Mouse (Mus musculus) testis, adult 2 months (tissue): ENCODE results near the gene Ccdc47. TPM values are rescaled to one million over a fixed set of nuclear protein-coding genes. Genes with fewer than 3 reads are reported as not detected.
A peak's percentile ranks its signal among the peaks of the same experiment; 100 is the strongest.

Source experiments
- H3K27ac ChIP-seq: fragments of 200-500 bp; 2 replicates; pipeline ENCODE4 v1.5.1; 2012; ENCODE audit warnings: low read depth, low read length; ENCODE audit not compliant: control insufficient read depth, insufficient read depth
- H3K27me3 ChIP-seq: fragments of 200-500 bp; 2 replicates; pipeline ENCODE4 v1.6.1; 2012; ENCODE audit warnings: mild to moderate bottlenecking, low read length, moderate library complexity; ENCODE audit not compliant: control insufficient read depth, insufficient read depth
- H3K36me3 ChIP-seq: fragments of 200-500 bp; 2 replicates; pipeline ENCODE4 v1.6.1; 2012; ENCODE audit warnings: mild to moderate bottlenecking, low read length; ENCODE audit not compliant: control insufficient read depth, insufficient read depth
- H3K4me1 ChIP-seq: fragments of 200-500 bp; 2 replicates; pipeline ENCODE4 v1.6.1; 2012; ENCODE audit warnings: low read length; ENCODE audit not compliant: control insufficient read depth, insufficient read depth
- H3K4me3 ChIP-seq: fragments of 200-500 bp; 2 replicates; pipeline ENCODE4 v1.5.1; 2012; ENCODE audit warnings: low read depth, mild to moderate bottlenecking, low read length, moderate library complexity, mixed read lengths; ENCODE audit not compliant: control insufficient read depth
- CTCF ChIP-seq: fragments of 200-500 bp; IDR thresholded peaks from 2 replicates; pipeline ENCODE4 v1.5.1; 2012; ENCODE audit warnings: low read depth, mild to moderate bottlenecking, inconsistent platforms, low read length, moderate library complexity; ENCODE audit not compliant: control insufficient read depth, insufficient read depth, insufficient replicate concordance
- POLR2A ChIP-seq: fragments of 200-500 bp; IDR thresholded peaks from 2 replicates; pipeline ENCODE4 v1.6.1; 2012; ENCODE audit warnings: low read depth, mild to moderate bottlenecking, inconsistent platforms, low read length, moderate library complexity; ENCODE audit not compliant: control insufficient read depth
- polyA plus RNA-seq: library from polyadenylated mRNA; depleted of rRNA; stranded (reverse); fragments of >200 nt; gene quantifications from 2 replicates; pipeline ENCODE4 v1.2.3, GENCODE M21; 2012; rRNA removed

Ccdc47 gene
- polyA plus RNA-seq: 8.2 and 11.0 TPM in 2 replicates

GRCm38 (mm10) chr11:106215927-106216729, at the start of gene Ccdc47:
Gene Ccdc47, minus strand, starts transcription at chr11:106216344.
- H3K4me3 ChIP-seq: peak within 1 kb of the TSS; percentile 83
- H3K4me1 ChIP-seq: peaks cover 7% of the 10 kb centered on the region
- H3K27me3 ChIP-seq: no peaks in the 10 kb centered on the region
- no peaks in the 10 kb centered on the region for H3K36me3 ChIP-seq
- H3K27ac ChIP-seq: peak within 1 kb of the TSS; percentile 86
- no peak for TF ChIP-seq CTCF
- TF ChIP-seq POLR2A: peak; percentile 84

- no peak for TF ChIP-seq CTCF
- TF ChIP-seq POLR2A: no peak
These were observed 49.4 kb upstream of the Ccdc47 start for GRCm38 (mm10) chr11:106265570-106265969.

DNA sequence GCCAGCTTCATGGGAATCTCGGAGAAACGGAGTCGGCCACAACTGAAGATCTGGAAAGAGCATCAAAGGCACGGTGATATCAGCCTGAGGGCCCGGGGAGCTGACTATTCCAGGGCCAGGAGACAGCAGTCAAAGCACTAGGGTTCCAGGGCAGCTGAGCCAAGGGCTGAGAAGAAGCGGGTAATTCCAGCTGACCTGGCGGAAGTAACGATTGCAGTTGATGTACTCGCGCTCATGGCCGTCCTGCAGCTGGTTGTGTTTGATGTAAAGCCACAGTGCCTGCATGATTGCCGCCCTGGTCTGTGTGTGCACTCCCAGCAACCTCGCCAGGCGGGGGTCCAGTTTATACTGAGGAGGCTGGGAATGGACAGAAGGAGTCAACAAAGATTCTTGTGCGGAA, 48.8 kb upstream of the Ccdc47 start:
- H3K4me1 ChIP-seq: peaks cover 4% of the 10 kb centered on the region
- no peak overlapping the region for H3K4me3 ChIP-seq
- H3K36me3 ChIP-seq: peaks cover 3% of the 10 kb centered on the region
- H3K27me3 ChIP-seq: no peaks in the 10 kb centered on the region
- H3K27ac ChIP-seq: no peak overlapping the region
- no peak for TF ChIP-seq CTCF
- TF ChIP-seq POLR2A: no peak

More at GRCm38 (mm10) chr11:106265570-106265969, 49.4 kb upstream of the Ccdc47 start:
- no peaks in the 10 kb centered on the region for H3K27me3 ChIP-seq
- H3K27ac ChIP-seq: no peak overlapping the region
- H3K4me1 ChIP-seq: peaks cover 7% of the 10 kb centered on the region
- peaks cover 3% of the 10 kb centered on the region for H3K36me3 ChIP-seq
- no peak overlapping the region for H3K4me3 ChIP-seq

GRCm38 (mm10) chr11:106263963-106264362, 47.8 kb upstream of the Ccdc47 start:
- H3K4me3 ChIP-seq: no peak overlapping the region
- peaks cover under 1% of the 10 kb centered on the region; the same call in 1 of the 2 replicates for H3K4me1 ChIP-seq
- no peak overlapping the region for H3K27ac ChIP-seq
- TF ChIP-seq POLR2A (no peak), CTCF (no peak)
- H3K36me3 ChIP-seq: peaks cover 3% of the 10 kb centered on the region
- H3K27me3 ChIP-seq: no peaks in the 10 kb centered on the region

GRCm38 (mm10) chr11:106260826-106261450, 44.8 kb upstream of the Ccdc47 start:
- Histone ChIP-seq H3K27me3 (no peaks in the 10 kb centered on the region), H3K4me1 (peaks cover 3% of the 10 kb centered on the region; the same call in 1 of the 2 replicates), H3K36me3 (peaks cover 3% of the 10 kb centered on the region), H3K27ac (no peak overlapping the region), H3K4me3 (no peak overlapping the region)
- TF ChIP-seq CTCF (no peak), POLR2A (no peak)

DNA sequence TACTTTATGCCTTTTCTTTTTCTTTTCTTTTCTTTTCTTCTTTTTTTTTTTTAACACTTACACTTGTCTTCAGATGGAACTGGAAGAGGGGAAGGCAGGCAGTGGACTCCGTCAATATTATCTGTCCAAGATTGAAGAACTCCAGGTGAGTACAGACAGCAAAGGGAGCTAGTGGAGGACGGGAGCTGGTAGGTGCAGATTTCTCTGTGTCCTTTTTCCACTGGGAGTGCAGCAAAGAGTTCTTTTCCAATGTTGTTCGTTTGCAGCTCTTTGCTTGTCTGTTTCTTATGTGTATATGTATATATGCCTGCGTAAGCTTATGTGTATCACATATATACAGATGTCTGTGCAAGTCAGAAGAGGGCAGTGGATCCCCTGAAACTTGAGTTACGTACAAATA, 40.6 kb upstream of the Ccdc47 start:
- no peak overlapping the region for H3K27ac ChIP-seq
- no peaks in the 10 kb centered on the region for H3K36me3 ChIP-seq
- H3K4me3 ChIP-seq: peak overlapping the region; percentile 22; the same call in 1 of the 2 replicates
- TF ChIP-seq CTCF: no peak
- TF ChIP-seq POLR2A: no peak
- H3K27me3 ChIP-seq: no peaks in the 10 kb centered on the region
- H3K4me1 ChIP-seq: peaks cover 3% of the 10 kb centered on the region
